Mouse (Mus musculus) layer of hippocampus, adult 2 months (tissue): ENCODE data around the gene Rsph9. TPM values are rescaled to one million over a fixed set of nuclear protein-coding genes. Genes with fewer than 3 reads are reported as not detected.
A peak's percentile ranks its signal among the peaks of the same experiment; 100 is the strongest.

Experiments
- DNase-seq, 2 experiments: peaks; one replicate each; pipeline ENCODE4 v3.0.0; 2022; ENCODE audit warnings: low spot score in 2 of 2
- H3K27ac ChIP-seq: fragments of 200-600 bp; 2 replicates; pipeline ENCODE4 v1.8.1; 2022
- H3K4me3 ChIP-seq: fragments of 200-600 bp; 2 replicates; pipeline ENCODE4 v1.8.1; 2022; ENCODE audit warnings: mild to moderate bottlenecking
- CTCF ChIP-seq: fragments of 200-600 bp; conservative IDR thresholded peaks from 2 replicates; pipeline ENCODE4 v1.8.1; 2022; ENCODE audit warnings: antibody characterized with exemption, mild to moderate bottlenecking, moderate library complexity
- total RNA-seq, 2 experiments: library from RNA; stranded (reverse); gene quantifications; 2 replicates each; pipeline ENCODE4 v1.2.3; 2021

Rsph9 gene
- total RNA-seq, 2 experiments from 2014 or later, result 27.4 to 28.8 TPM

DNA sequence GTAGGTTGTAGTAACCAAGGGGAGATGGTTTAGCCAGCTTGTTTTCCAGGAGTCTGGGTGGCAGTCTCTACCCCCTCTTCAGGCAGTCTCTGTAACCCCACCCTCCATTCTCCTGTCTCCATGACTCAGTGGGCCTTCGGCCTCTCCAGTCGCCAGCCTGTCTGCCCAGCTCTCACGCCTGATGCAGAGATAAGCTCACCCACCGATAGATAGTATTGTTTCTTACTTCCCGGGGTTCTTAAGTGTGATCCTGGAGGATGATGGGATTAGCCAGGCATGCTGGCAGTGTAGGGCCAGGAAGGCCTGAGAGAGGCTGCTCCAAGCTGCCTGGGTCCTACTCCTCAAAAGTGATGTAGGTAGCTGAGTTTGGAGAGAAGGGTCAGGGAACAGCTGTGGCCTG is 63.0 kb downstream of the Rsph9 start:
- no peak overlapping the region for H3K4me3 ChIP-seq
- TF ChIP-seq CTCF, result no peak
- DNase-seq, result no peak
- no peak overlapping the region for H3K27ac ChIP-seq

DNA sequence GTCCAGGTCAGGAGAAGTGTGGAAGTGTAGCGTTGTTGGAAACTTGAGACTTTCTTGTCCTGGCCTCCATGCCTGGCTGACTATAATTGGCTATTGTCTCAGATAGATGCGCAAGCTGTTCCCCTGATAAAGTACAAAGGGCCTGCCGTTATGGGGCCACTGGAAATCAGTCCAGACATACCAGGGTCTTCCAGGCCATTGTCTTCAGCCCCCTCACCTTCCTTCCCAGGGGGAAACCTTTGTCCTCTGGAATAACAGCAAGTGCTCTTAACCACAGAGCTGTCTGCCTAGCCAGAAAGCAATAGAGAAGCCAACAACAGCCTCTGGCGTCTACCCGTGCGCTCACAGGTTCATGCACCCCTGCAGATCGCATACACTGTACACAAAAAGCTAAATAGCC is 63.6 kb downstream of the Rsph9 start:
- DNase-seq, result no peak
- no peak overlapping the region for H3K27ac ChIP-seq
- no peak for TF ChIP-seq CTCF
- H3K4me3 ChIP-seq, result no peak overlapping the region

- no peak for DNase-seq
- no peak overlapping the region for H3K27ac ChIP-seq
- peak; percentile 35 for TF ChIP-seq CTCF
- no peak overlapping the region for H3K4me3 ChIP-seq
These were observed 65.0 kb downstream of the Rsph9 start for GRCm38 (mm10) chr17:46079037-46079436.

GRCm38 (mm10) chr17:46077921-46078534 is 66.0 kb downstream of the Rsph9 start:
- H3K4me3 ChIP-seq, result no peak overlapping the region
- DNase-seq, result no peak
- no peak overlapping the region for H3K27ac ChIP-seq

GRCm38 (mm10) chr17:46076260-46076551 is 67.8 kb downstream of the Rsph9 start:
- DNase-seq, result no peak
- TF ChIP-seq CTCF, result no peak
- Histone ChIP-seq H3K27ac (no peak overlapping the region), H3K4me3 (no peak overlapping the region)

More at GRCm38 (mm10) chr17:46077921-46078534, 66.0 kb downstream of the Rsph9 start:
- TF ChIP-seq CTCF, result no peak

DNA sequence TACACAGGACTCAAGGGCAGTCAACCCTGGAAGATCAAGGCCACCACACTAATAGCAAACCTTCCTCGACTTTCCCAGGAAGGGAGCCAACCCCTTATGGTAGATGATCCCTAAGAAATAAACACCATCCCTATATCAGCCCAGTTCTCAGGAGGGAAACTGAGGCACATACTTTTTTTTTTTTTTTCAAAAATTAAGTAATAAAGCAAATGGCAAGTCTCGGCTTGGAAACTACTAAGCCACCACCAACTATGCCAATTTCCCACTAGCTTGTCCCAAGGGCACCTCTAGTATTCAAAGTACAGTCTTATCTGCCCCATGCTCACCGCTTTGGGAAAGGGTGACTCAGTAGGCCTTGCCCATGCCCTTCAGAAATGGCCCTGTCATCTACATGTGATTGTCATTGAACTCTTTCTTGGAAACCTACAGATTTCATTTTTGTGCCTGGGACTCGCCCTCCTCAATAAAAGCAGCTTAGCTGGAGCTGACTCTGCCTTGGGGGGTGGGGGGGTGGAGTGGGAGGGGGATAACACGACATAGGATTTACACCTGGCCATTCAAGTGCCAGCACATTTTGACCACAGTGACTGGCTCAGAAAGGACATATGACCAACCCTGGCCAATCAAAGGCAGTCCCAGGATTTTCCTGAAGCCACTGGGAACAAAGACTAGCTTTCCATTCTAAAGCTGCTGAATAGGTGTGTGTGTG is 68.3 kb downstream of the Rsph9 start:
- DNase-seq, result no peak
- TF ChIP-seq CTCF, result no peak
- H3K4me3 ChIP-seq, result no peak overlapping the region
- no peak overlapping the region for H3K27ac ChIP-seq

DNA sequence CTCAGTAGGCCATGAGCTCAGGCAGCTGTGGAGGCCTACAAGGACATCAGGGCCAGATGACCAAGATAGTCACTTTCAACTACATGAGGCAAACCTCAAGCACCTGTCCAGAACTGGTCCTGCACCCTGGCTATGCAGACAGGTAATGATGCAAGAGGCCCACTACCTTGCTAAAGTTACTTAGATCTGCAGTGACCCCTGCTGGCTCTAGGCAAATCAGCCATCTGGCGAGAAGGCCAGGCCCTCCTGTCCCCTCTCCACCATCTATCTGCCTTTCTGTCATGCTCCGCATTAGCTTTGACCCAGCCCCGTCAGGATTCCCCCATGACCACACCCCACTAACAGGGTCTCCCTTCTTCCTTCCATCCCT is 68.9 kb downstream of the Rsph9 start:
- peak; percentile 57 for TF ChIP-seq CTCF

GRCm38 (mm10) chr17:46074398-46075115 is 69.5 kb downstream of the Rsph9 start:
- Histone ChIP-seq H3K4me3 (peak overlapping the region; percentile 27; the same call in 1 of the 2 replicates), H3K27ac (no peak overlapping the region; the same call in 1 of the 2 replicates)
- DNase-seq, result no peak
- TF ChIP-seq CTCF, result no peak

More for the DNA sequence above, 68.9 kb downstream of the Rsph9 start:
- H3K27ac ChIP-seq, result no peak overlapping the region
- DNase-seq, result no peak
- H3K4me3 ChIP-seq, result no peak overlapping the region

DNA sequence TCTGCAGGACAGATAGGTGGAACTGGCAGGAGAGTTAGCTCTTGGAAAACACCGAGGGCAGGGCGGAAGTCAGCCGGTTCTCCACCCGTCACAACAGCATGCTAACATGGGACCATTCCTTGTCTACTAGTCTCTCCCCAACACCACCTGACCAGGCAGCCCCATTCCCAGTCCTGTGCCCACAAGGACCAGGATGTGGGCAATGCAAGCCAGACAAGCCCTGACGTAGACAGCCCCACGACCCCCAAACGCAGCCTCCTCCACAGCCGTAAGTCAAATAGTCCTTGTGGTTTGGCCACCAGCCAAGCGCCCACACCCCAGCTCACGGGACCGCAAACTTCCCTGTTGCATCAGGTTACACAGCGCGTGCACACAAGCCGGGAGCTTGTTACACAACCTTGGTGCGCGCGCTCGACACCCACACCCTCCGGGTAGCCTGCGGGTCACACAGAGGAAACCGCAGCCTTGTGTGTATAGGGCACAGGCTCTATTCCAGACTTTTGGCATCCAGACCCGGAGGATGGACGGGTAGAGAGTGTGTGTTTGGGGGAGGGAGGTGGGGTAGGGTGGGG is 70.2 kb downstream of the Rsph9 start:
- TF ChIP-seq CTCF, result no peak
- peak in 1 of 2 experiments; percentile 37 for DNase-seq
- no peak overlapping the region; the same call in 1 of the 2 replicates for H3K27ac ChIP-seq
- peak overlapping the region; percentile 27; the same call in 1 of the 2 replicates for H3K4me3 ChIP-seq

Other genes starting within 250 kb of the Rsph9 start
- gene Vegfa, start 111.8 kb downstream of the Rsph9 start, total RNA-seq, result 10 to 100 TPM; 76.3 to 77.9 TPM
- 10 to 100 TPM; 81.1 to 82.5 TPM for gene Mrps18a, start 33.2 kb downstream of the Rsph9 start, total RNA-seq
- gene Mad2l1bp, start 9.3 kb upstream of the Rsph9 start, total RNA-seq, result 10 to 100 TPM in 1 of 2 experiments, 1 to 10 TPM in 1; 7.9 to 10.5 TPM
- gene Gtpbp2, start 16.8 kb upstream of the Rsph9 start, total RNA-seq, result 100 to 1,000 TPM; 118 to 138 TPM
- 1 to 10 TPM; 5.4 to 6.0 TPM for gene Polh, start 58.4 kb upstream of the Rsph9 start, total RNA-seq
- gene Xpo5, start 58.6 kb upstream of the Rsph9 start, total RNA-seq, result 10 to 100 TPM; 44.0 to 48.3 TPM
- gene Polr1c, start 103.8 kb upstream of the Rsph9 start, total RNA-seq, result 10 to 100 TPM; 37.6 to 39.0 TPM
- gene Yipf3, start 103.9 kb upstream of the Rsph9 start, total RNA-seq, result 10 to 100 TPM; 80.3 to 95.2 TPM
- gene Lrrc73, start 109.3 kb upstream of the Rsph9 start, total RNA-seq, result 10 to 100 TPM; 57.3 to 58.2 TPM
- 10 to 100 TPM; 54.0 to 56.7 TPM for gene Tjap1, start 138.8 kb upstream of the Rsph9 start, total RNA-seq
- gene Dlk2, start 153.2 kb upstream of the Rsph9 start, total RNA-seq, result 10 to 100 TPM; 52.5 to 53.5 TPM
- 1 to 10 TPM; 8.9 to 9.7 TPM for gene Abcc10, start 184.1 kb upstream of the Rsph9 start, total RNA-seq
- gene Zfp318, start 239.5 kb upstream of the Rsph9 start, total RNA-seq, result 10 to 100 TPM; 57.4 to 70.5 TPM